Mouse (Mus musculus) megakaryocyte progenitor cell, adult 5-6 weeks (primary cell): Measurements from ENCODE around the gene Gemin4. TPM values are rescaled to one million over a fixed set of nuclear protein-coding genes. Genes with fewer than 3 reads are reported as not detected.
A peak's percentile ranks its signal among the peaks of the same experiment; 100 is the strongest.
"Not testable (repeated sequence)": the region's sequence is repeated elsewhere in the genome, so short reads cannot be mapped to it uniquely, and the experiment has no call there.

Experiments
- ATAC-seq: replicated peaks from 2 replicates; pipeline ENCODE4 v1.8.0; 2016; ENCODE audit warnings: mild to moderate bottlenecking, moderate TSS enrichment, inconsistent platforms; ENCODE audit not compliant: poor library complexity
- total RNA-seq, 2 experiments: library from RNA; stranded (forward) in 1 of 2; stranded (reverse) in 1 of 2; fragments of 157-497, 149-512 nt in 1 of 2; fragments of 200-1000 nt in 1 of 2; gene quantifications; 2 replicates each; pipeline versions ENCODE4 v1.2.3 to v1.2.4; 2015 to 2017

The Gemin4 gene
- total RNA-seq, 2 experiments from 2014 or later = 17.4 to 23.4 TPM

GRCm38 (mm10) chr11:76216681-76217389 is 629 bp downstream of the Gemin4 start:
- peak; percentile 6; the same call in 1 of the 2 replicates for ATAC-seq

DNA sequence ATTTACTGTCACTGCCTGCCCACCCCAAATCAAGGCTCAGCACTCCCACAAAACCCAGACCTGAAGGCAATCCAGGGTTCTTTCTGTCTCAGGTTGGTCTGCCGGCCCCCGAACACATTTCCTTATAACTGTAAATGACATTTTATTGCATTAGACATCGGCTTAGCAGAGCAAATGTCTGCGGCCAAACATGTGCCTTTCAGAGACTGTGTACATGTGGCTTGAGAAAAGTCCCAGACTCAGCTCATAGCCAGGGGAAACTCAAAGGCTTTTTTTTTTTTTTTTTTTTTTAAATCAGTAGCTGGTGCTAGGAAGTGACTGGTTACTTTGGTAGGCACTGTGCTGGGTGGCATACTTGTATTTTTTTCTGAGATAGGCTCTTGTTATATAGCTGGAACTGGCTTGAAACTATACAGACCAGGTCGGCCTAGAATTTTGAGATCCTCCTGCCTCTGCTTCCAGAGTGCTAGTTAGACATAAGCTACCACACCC is 1.4 kb downstream of the Gemin4 start:
- ATAC-seq = no peak

DNA sequence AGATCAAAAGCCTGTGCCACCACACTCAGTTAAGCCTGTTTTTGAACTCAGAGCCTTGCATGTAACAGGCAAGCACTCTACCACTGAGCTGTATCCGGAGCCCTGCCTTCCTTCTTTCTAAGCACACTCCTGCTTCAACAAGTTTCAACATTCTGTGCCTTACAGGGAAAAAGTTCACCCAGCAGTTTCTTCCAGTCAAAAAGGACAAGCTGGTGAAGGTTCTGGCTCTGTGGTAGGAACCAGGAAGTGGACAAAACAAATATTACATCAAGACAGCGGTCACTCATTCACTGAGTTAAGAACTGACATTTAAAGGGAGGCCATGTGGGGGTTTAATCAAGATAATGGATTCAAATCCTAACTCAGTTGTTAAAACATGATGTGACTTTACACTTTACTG is 2.5 kb downstream of the Gemin4 start:
- ATAC-seq = no peak

- ATAC-seq = no peak
These were observed 3.6 kb downstream of the Gemin4 start for GRCm38 (mm10) chr11:76213841-76214240.

GRCm38 (mm10) chr11:76211595-76211994 is 5.9 kb downstream of the Gemin4 start:
- ATAC-seq = not testable (repeated sequence)

DNA sequence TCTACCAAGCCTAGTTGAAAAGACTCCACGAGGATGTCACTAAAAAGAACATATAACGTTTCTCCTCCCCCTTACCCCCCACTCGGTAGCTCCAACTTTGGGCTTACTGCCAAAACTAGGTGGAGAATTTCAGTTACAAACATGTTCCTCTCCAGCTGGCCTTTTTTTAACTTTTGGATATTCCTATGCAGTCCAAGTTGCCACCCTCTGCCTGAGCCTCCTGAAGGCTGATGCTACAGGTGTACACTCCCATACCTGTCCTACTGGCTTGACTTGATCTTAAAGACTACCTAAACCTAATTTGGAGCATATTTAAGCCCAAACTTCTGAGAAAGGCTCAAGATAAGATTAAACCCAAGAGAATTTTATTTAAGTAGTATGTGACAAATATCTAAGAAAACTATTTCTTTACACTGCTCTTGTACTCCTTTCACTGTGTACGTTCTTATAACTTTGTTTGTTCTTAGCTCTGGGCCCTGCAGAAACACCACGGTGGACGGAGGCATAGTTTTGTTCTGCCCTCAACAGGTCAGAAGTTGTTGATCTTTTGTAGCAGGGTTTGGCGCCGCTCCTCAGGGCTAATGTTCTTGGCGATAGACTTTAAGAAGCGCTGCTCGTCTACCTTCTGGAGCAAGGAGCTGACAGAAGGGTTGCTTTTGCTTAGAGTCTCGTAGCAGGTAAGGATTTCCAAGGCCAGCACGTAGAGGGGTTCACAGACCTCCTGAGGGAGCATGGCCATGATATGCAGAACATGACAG is 7.1 kb downstream of the Gemin4 start:
- ATAC-seq = no peak

DNA sequence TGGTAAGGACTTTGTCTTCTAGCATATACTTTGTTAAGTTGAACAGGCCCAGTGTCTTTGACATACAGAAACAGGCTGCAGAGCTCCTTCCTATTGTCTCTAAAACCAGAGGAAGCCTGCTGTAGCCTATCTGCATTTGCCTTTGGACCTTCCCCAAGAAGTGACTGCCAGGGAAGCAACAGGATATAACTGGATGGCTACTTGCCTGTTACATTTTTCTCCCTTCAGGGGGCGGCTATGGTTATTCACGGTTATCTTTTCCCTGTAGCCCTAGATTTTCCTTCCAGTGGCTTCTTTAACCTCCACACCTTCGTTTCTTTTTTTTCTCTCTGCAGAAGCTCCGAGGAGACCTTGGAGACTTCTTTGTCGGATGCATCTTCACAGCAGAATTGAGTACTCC is 10.7 kb downstream of the Gemin4 start:
- no peak for ATAC-seq

DNA sequence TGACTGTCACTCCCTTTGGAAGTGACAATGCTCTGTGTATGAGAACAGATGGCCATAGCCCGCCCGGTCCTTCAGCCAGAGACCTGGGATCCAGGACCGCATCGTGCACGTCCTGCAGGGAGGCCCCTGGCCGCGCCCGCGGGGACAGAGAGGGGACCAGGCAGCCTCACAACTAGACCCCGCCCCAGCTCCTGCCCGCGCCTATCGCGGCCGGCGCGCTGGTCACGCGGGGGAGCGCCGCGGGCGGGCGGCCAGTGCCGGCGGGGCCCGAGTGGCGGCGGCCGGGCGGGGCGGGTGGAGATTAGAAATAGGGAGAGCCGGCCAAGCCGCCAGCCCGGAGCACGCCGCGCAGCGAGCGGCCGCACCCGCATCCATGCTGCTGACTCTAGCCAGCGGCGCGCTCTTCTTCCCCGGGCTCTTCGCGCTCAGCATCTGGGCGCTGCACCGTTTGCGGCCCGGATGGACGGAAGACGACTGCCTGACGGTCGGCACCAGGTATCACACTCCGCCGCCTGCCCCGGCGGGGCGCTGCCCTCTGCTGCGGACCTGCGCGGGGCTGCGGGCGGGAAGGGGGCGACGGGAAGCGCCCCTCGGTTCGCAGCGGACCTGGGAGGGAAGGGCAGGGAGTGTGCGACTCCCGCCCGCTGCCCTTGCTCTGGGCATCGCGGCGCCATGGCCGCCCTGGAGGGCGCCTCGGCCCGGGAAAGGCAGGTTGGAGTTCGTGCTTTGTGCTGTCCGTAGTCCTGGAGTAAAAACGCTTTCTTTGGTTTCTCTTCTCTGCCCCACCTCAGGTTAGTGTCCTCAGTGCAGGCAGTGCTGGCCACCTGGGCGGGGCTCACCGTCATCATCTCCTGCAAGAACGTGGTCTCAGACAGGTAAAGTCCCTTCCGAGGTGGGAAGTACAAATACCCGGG is 15.4 kb downstream of the Gemin4 start:
- ATAC-seq = peak; percentile 89

DNA sequence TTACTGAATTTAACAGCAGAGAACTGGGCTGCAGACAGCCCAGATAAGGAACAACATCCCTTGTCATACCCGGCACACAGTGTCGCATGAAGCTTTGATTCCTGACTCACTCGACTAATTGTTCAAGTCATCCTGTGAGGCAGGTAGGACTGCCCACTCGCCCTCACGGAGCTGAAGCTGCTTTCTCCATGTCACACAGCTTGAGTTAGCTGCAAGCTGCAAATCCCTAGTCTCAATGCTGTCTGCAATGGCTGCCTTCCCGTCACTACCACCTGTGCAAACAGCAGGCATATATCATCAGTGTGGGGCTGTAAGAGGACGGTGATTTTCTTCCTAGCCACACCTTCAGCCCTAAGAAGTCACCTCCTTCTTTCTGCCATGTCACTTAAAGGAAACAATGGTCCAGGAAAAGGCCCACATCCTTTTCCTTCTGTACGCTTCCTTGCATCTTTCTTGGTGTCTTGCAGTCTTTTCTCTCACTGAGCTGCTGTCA is 20.4 kb downstream of the Gemin4 start:
- no peak for ATAC-seq

DNA sequence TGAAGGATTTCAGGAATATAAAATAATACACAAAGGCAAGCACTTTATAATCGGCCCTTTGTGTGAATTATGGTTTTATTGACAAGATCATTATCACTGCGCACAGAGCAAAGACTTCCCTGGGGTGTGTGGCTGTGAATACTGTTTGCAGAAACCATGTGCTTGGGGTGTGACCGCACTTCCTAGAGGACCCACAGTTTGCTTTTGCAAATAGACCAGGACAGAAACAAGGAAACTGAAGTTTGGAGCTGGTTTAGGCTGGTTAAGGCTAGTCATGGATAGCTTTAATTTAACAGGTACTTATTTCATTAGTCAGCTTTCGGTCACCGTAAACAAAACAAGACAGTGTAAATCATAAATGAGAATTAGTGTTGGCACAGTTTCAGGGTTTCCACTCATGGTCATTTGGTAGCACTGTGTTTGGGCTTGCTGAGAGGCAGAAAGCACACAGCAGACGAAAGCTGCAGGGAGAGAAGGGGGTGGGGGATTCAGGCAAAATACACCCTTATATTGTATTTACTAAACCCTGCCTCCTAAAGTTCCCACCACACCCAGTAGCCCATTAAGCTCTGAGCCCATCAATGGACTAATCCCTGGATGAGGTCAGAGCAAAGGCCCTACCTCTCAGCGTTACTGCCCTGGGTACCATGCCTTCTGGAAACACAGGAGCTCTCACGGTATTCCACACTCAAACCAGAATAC is 21.0 kb downstream of the Gemin4 start:
- ATAC-seq = no peak

DNA sequence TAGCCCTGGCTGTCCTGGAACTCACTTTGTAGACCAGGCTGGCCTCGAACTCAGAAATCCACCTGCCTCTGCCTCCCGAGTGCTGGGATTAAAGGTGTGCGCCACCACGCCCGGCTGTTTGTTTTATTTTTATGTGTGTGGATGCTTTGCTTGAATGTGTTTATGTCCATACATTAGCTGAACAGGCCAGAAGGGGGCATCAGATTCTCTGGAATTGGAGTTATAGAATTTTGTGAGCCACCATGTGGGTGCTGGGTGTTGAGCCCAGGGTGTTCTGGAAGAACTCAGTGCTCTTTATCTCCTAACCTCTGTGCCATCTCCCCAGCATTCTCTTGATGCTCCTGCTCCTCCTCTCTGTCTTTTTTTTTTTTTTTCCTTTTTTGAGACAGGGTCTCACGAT is 30.6 kb downstream of the Gemin4 start:
- 0 out of 2 replicates have a peak, but pooled peaks have one; percentile 26 for ATAC-seq

DNA sequence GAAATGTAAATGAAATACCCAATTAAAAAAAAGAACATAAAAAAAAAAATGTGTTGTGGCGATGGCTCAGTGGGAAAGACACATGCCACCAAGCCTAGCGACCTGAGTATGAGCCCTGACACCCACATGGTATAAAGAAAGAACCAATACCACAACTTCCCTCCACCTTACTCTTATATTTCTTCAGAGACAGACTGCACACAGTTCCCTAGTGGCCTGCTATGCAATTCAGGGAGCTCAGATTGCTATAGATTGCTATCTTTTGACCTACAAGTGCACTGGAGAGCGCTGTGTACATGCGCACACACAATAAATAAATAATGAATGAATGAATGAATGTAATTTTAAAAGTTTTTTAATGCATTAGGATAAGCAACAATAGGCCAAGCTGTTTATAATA is 33.7 kb downstream of the Gemin4 start:
- ATAC-seq = no peak

- ATAC-seq = no peak
These were observed 37.3 kb downstream of the Gemin4 start for GRCm38 (mm10) chr11:76180146-76180540.

DNA sequence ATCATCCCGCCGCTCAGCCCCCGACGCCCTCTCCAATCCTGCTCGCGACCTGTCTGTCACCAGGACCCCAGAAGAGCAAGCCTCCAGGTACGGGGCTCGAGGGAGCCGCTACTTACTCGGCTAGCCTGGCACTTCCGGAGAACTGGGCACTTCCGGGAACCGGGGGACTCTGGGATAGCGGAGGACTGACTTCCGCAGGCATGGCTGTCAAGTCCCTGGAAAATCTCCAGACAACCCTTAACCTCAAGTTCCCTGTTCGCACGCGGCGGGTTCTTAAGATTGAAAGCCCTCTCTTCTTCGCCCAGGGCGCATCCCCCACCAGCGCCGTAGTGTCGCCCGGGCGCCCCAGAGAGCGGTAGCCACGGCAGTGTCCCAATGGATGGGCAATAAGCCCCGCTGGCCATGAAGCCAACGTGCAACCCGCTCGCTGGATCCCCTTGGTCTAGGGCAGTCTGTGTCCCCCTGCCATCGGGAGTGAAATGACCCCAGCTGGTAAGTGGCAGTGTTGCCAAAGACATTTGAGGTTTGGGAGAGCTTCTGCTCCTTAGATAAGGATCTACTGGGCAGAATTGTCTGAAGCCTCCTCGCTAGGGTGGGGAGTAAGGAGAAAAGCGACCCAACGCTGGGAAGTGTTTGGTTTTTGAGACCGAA is 37.8 kb downstream of the Gemin4 start, which contains the start of the genes Vps53 and Fam57a:
TSS of gene Vps53 (minus strand) at position 153 of the 651 bp plus-strand sequence.
TSS of gene Fam57a (plus strand) at position 177 of the 651 bp plus-strand sequence.
- ATAC-seq = peak; percentile 91

DNA sequence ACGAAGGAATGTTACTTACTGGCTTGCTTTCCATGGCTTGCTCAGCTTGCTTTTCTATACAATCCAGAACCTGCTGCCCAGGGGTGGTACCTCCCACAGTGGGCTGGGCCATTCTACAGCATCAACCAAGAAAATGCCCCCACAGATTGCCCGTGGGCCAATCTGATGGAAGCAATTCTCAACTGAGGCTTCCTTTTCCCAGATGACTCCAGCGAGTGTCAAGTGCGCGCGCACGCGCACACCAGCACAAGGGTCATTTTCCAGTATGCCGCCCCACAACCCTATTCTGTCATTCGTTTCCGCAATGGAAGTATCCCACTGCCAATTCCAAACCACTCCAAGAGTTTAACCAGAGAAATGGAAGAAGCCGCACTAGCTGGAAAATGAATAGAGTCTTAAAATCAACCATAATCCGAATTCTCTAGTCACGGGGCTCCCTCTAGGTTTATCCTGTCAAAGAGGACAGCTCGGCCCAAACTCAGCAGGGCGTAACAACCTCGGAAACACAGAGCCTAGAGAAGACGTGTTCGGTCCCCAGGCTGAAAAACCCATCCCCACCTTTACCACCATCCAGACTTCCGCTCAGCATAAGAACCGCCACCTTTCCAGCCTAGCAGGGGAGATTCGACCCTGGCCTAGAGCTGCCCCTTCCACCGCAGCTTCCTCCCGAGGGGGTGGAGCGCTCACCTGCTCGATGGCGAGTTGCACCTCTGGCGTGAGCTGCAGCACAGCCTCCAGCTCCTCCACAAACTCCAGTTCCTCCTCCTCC is 38.6 kb downstream of the Gemin4 start:
- peak; percentile 58 for ATAC-seq

DNA sequence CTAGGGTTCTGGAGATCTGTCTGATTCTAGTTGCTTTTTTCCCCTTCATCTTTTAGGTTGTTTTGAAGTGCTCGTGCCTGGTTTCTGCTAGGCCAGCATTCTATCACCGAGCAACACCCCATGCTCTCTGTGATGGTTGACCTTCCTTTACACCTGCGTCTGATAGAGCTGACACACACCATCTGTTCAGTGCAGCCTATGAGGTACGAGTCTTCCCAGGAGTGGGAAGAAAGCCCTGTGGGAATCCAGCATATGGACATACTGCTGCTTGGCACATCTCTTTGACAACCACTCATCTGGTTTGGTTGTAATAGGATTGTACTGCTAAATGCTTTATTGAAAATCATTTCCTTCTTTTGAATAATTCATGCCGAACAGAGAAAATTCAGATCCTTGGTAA is 47.3 kb downstream of the Gemin4 start:
- no peak for ATAC-seq

DNA sequence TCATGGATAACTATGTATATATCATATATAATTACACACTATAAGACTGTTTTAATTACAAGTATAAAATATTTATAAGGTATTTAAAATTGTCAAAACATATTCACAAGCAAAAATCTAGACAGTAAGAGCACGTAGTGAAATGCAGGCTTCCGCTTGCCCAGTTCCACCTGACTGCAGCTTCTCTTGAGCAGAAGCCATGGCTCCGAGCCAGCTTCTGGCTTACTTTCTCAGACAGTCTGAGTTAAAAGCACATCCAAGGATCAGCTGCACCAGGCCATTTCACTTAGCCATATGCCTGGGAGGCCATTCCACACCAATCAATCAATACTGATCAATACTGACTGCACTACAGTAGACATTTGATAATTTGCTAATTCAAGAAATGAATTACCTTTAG is 48.5 kb downstream of the Gemin4 start:
- no peak for ATAC-seq

DNA sequence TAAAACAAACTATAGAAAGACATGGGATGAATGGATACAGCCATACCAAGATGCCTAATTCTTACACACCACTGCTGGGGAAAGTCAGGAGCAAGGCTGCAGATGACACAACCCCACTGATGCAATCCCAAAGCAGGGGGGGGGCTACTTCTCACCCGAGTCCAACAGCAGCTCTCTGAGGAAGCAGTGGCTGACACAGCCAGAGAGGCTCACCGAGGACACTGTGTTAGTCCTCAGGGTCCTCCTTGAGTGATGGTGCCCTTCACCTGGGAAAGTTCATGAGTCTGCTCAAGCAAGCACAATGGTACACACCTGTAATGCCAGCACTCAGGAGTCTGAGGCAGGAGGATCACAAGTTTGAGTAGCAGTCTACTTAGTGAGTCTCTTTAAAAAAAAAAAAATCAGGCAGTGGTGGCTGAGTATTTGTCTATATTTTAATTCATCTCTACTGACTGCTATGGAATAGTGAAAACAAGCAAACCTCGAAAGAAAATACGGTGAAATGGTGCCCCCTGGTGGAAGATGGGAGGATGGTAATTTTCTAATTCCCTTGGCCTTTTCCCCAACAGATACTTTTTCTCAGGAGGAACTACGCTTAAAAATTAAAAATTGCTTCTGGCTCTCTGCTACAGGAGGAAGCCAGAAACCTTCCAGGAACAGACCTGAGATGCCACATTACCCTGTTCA is 50.2 kb downstream of the Gemin4 start:
- ATAC-seq = peak; percentile 90
